26 mouse cellular contexts compared by ENCODE assay signal in genomic region chr13:36200453-36200852, GRCm38 (mm10).
DNase-seq lines count a peak whose midpoint lies in the region; ATAC-seq and TF ChIP-seq lines count a peak whose summit lies in the region.
"Had no signal": no experiment of that assay in that cellular context is flagged by ENCODE, and none has a peak within 500 bp of the region (broad histone marks: within the 10 kb centered on the region; RNA-seq: fewer than 3 reads in every experiment).

No protein-coding gene starts in this region.

- H3K4me3 ChIP-seq in liver, embryonic 12.5 days, result no peak overlapping the region
- H3K4me3 ChIP-seq in macrophage (ENCODE audit: inconsistent target), result no peak overlapping the region
- no peak overlapping the region for H3K4me3 ChIP-seq in lung, adult 2 months (replicated peaks; ENCODE audit: extremely low read depth, low read depth, low read length)
- H3K4me3 ChIP-seq in cerebellum, adult 2 months (replicated peaks; ENCODE audit: insufficient read depth, low read depth, low read length), result no peak overlapping the region
- H3K4me3 ChIP-seq: gastrocnemius, adult 2 months; heart, embryonic 15.5 days; left cerebral cortex, adult 2 months; limb, embryonic 15.5 days; megakaryocyte, embryonic 14.5 days; neural tube, embryonic 12.5 days had no signal

- H3K79me2 ChIP-seq in macrophage (ENCODE audit: inconsistent target), result no peaks in the 10 kb centered on the region

- peaks cover 55% of the 10 kb centered on the region for H3K4me1 ChIP-seq in liver, embryonic 12.5 days
- no peaks in the 10 kb centered on the region; the same call in 1 of the 2 replicates for H3K4me1 ChIP-seq in lung, adult 2 months (ENCODE audit: control insufficient read depth, insufficient read depth, low read length)
- no peaks in the 10 kb centered on the region for H3K4me1 ChIP-seq in cerebellum, adult 2 months (ENCODE audit: control insufficient read depth, insufficient read depth, low read length)
- H3K4me1 ChIP-seq: heart, embryonic 15.5 days; limb, embryonic 15.5 days; neural tube, embryonic 12.5 days had no signal

- H3K27ac ChIP-seq in liver, embryonic 12.5 days, result peak overlapping the region; percentile 82
- 0 out of 2 replicates have a peak overlapping the region, but pooled peaks have one; percentile 7 for H3K27ac ChIP-seq in macrophage
- no peak overlapping the region for H3K27ac ChIP-seq in cerebellum, adult 2 months (ENCODE audit: insufficient read depth, low read length)
- H3K27ac ChIP-seq: gastrocnemius, adult 2 months; heart, embryonic 15.5 days; hindbrain, postnatal 0 days; left cerebral cortex, adult 2 months; limb, embryonic 15.5 days; neural tube, embryonic 12.5 days had no signal

- peak; percentile 66 for ATAC-seq in liver, embryonic 12.5 days
- ATAC-seq: hindbrain, postnatal 0 days; intestine, postnatal 0 days; lung, postnatal 0 days had no signal

- no peak for TF ChIP-seq POLR2A in lung, adult 2 months (IDR thresholded peaks at IDR 0.05; ENCODE audit: borderline replicate concordance, extremely low read depth, low read depth, low read length)
- TF ChIP-seq POLR2A in cerebellum, adult 2 months (IDR thresholded peaks at IDR 0.05; ENCODE audit: borderline replicate concordance, insufficient read depth, low read length), result no peak

- H3K9ac ChIP-seq in liver, embryonic 12.5 days, result no peak overlapping the region
- H3K9ac ChIP-seq: heart, embryonic 15.5 days; limb, embryonic 15.5 days; neural tube, embryonic 12.5 days had no signal

- H3K27me3 ChIP-seq in liver, embryonic 12.5 days (replicated peaks), result no peaks in the 10 kb centered on the region
- no peaks in the 10 kb centered on the region for H3K27me3 ChIP-seq in cerebellum, adult 2 months (ENCODE audit: control insufficient read depth, insufficient read depth, low read length)
- H3K27me3 ChIP-seq: heart, embryonic 15.5 days; limb, embryonic 15.5 days; neural tube, embryonic 12.5 days had no signal

- H3K36me3 ChIP-seq in liver, embryonic 12.5 days, result no peaks in the 10 kb centered on the region
- no peaks in the 10 kb centered on the region for H3K36me3 ChIP-seq in macrophage (ENCODE audit: inconsistent target)
- H3K36me3 ChIP-seq: heart, embryonic 15.5 days; limb, embryonic 15.5 days; neural tube, embryonic 12.5 days had no signal

- no peaks in the 10 kb centered on the region for H3K9me3 ChIP-seq in liver, embryonic 12.5 days (replicated peaks)
- H3K9me3 ChIP-seq: heart, embryonic 15.5 days; limb, embryonic 15.5 days; megakaryocyte, embryonic 14.5 days; neural tube, embryonic 12.5 days had no signal

- WGBS in liver, embryonic 12.5 days (ENCODE audit: insufficient replicate concordance), result 39% methylated on average over 4 of the region's 4 CpGs
- 26% methylated on average over 4 of the region's 4 CpGs for WGBS in macrophage (ENCODE audit: missing documents)
- 76% methylated on average over 4 of the region's 4 CpGs for WGBS in lung, adult 2 months
- WGBS in cerebellum, adult 2 months, result 95% methylated on average over 4 of the region's 4 CpGs

- H3K4me2 ChIP-seq in liver, embryonic 12.5 days, result no peak overlapping the region
- H3K4me2 ChIP-seq: heart, embryonic 15.5 days; limb, embryonic 15.5 days; neural tube, embryonic 12.5 days had no signal

- TF ChIP-seq CTCF in lung, adult 2 months (IDR thresholded peaks at IDR 0.05; ENCODE audit: insufficient read depth, low read length), result no peak
- TF ChIP-seq CTCF in cerebellum, adult 2 months (IDR thresholded peaks at IDR 0.05; ENCODE audit: borderline replicate concordance, insufficient read depth, low read depth, low read length), result no peak

- peak; percentile 76 for DNase-seq in A20 (ENCODE audit: low read depth, low spot score)
- DNase-seq in c-Kit-positive CD71-positive TER-119-positive erythroid progenitor cells, embryonic 14.5 days (ENCODE audit: low spot score), result peak; percentile 14
- no peak for DNase-seq in urinary bladder, postnatal 36 days (ENCODE audit: low spot score in 2 of 2)
- no peak for DNase-seq in layer of hippocampus, adult 9-11 months
- DNase-seq in lung, adult 2 months, result no peak
- DNase-seq in cerebellum, adult 2 months, result no peak
- DNase-seq: adrenal gland, postnatal 10 days; B cell, adult 2 months; cerebellum, adult 9-11 months; gastrocnemius, adult 2 months; heart, postnatal 4 days; kidney, postnatal 25 days; midbrain, embryonic 14.5 days; right cerebral cortex, postnatal 14 days; thymus, adult 18-20 months; thymus, postnatal 4 days had no signal

Comparison
In these comparisons a context has a peak if more than half of its experiments do, and no peak if none do; other contexts are left out.
1. DNase-seq: peak in A20 (single experiment) and c-Kit-positive CD71-positive TER-119-positive erythroid progenitor cells, embryonic 14.5 days (single experiment); none in urinary bladder, postnatal 36 days (0 of 2), layer of hippocampus, adult 9-11 months (single experiment), lung, adult 2 months (single experiment) and cerebellum, adult 2 months (0 of 2).